Mouse (Mus musculus): ENCODE measurements around the gene Syt14. TPM values are rescaled to one million over a fixed set of nuclear protein-coding genes. Genes with fewer than 3 reads are reported as not detected.

Syt14 gene
- polyA plus RNA-seq, 1 experiment = 0.86 TPM

DNA sequence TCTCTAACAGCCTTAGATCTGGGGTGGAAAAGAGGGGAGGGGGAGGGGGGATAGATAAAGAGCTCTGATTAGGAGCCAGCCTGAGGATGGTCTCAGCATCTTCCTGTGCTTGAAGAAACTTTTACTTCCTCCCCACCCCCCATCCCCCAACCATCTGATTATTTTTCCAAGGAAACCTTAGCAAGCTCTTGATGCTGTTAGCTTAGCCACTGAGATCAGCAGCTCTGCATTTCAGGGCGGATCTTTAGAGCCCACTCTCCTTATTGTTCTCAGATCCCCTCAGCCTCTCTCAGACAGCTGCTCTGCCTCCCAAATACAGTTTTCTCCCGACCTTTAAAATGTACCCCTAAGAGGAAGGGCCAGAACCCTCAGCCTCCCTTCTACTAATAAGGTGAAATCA lies 184.4 kb downstream of the Syt14 start:
- Histone ChIP-seq H3K4me1 (ENCODE audit: control insufficient read depth, insufficient read depth, low read length) (peaks cover 7% of the 10 kb centered on the region), H3K4me3 (ENCODE audit: control insufficient read depth, low read depth, low read length) (no peak overlapping the region)

DNA sequence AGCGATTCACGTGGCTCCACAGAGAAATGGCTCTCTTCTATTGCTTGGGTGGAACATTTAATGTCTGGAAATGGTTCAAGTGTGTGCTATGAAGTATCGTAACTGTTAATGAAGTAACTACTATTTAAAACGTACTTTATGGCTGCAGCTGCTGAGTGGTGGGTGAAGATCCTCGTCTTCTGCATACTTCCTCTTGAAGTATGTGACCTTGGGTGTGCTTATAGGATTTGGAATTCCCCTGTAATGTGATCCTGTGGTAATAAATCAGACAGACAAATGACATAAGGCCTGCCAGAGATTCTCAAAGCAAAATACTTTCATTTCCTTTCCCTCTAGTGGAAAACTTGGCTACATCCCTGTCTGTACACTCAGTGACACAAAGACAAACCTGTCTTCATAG lies 186.0 kb downstream of the Syt14 start:
- H3K27me3 ChIP-seq (ENCODE audit: control insufficient read depth, insufficient read depth, low read length) = no peaks in the 10 kb centered on the region
- no peak overlapping the region for H3K4me3 ChIP-seq (ENCODE audit: control insufficient read depth, low read depth, low read length)
- H3K36me3 ChIP-seq (ENCODE audit: control insufficient read depth, insufficient read depth, low read length) = no peaks in the 10 kb centered on the region
- TF ChIP-seq CTCF (IDR thresholded peaks at IDR 0.05; ENCODE audit: control insufficient read depth, insufficient read depth, insufficient replicate concordance, low read depth, low read length) (no peak), POLR2A (IDR thresholded peaks at IDR 0.05; ENCODE audit: control insufficient read depth, low read depth, low read length) (no peak)
- H3K27ac ChIP-seq (ENCODE audit: control insufficient read depth, insufficient read depth, low read depth, low read length) = no peak overlapping the region
- peaks cover 2% of the 10 kb centered on the region for H3K4me1 ChIP-seq (ENCODE audit: control insufficient read depth, insufficient read depth, low read length)

More for the DNA sequence above, 184.4 kb downstream of the Syt14 start:
- H3K27ac ChIP-seq (ENCODE audit: control insufficient read depth, insufficient read depth, low read depth, low read length) = no peak overlapping the region
- H3K36me3 ChIP-seq (ENCODE audit: control insufficient read depth, insufficient read depth, low read length) = no peaks in the 10 kb centered on the region
- TF ChIP-seq POLR2A (IDR thresholded peaks at IDR 0.05; ENCODE audit: control insufficient read depth, low read depth, low read length) (no peak), CTCF (IDR thresholded peaks at IDR 0.05; ENCODE audit: control insufficient read depth, insufficient read depth, insufficient replicate concordance, low read depth, low read length) (no peak)
- no peaks in the 10 kb centered on the region for H3K27me3 ChIP-seq (ENCODE audit: control insufficient read depth, insufficient read depth, low read length)

DNA sequence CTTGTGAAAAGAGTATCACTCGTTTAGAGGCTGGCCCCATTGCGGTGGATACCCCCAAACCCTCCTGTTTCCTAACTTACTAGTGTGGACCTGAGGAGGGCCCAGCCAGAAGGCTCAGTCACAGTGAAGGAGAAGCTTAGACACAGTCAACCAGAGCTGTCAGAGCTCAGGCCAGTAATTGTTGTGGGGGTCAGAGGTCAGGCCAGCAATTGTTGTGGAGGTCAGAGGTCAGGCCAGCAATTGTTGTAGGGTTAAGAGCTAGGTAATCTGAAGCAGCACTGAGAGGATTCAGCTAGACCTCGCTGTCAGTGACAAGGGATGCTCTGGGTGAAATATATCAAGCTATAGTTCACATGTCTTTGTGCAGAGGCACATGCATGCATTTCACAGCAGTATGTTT lies 188.3 kb downstream of the Syt14 start:
- no peak overlapping the region for H3K27ac ChIP-seq (ENCODE audit: control insufficient read depth, insufficient read depth, low read depth, low read length)
- H3K36me3 ChIP-seq (ENCODE audit: control insufficient read depth, insufficient read depth, low read length) = no peaks in the 10 kb centered on the region
- TF ChIP-seq CTCF (IDR thresholded peaks at IDR 0.05; ENCODE audit: control insufficient read depth, insufficient read depth, insufficient replicate concordance, low read depth, low read length) (no peak), POLR2A (IDR thresholded peaks at IDR 0.05; ENCODE audit: control insufficient read depth, low read depth, low read length) (no peak)
- no peak overlapping the region for H3K4me3 ChIP-seq (ENCODE audit: control insufficient read depth, low read depth, low read length)
- H3K27me3 ChIP-seq (ENCODE audit: control insufficient read depth, insufficient read depth, low read length) = no peaks in the 10 kb centered on the region
- no peaks in the 10 kb centered on the region for H3K4me1 ChIP-seq (ENCODE audit: control insufficient read depth, insufficient read depth, low read length)

Other genes starting within 250 kb of the Syt14 start
- gene Sertad4, start 180.0 kb downstream of the Syt14 start, polyA plus RNA-seq (2012; rRNA removed) = 1.2 and 1.3 TPM in 2 replicates
- 9.2 and 9.5 TPM in 2 replicates for gene Diexf, start 94.5 kb upstream of the Syt14 start, polyA plus RNA-seq (2012; rRNA removed)
- 17.5 and 23.5 TPM in 2 replicates for gene Irf6, start 117.3 kb upstream of the Syt14 start, polyA plus RNA-seq (2012; rRNA removed)
- 11.2 and 13.0 TPM in 2 replicates for gene A130010J15Rik, start 132.3 kb upstream of the Syt14 start, polyA plus RNA-seq (2012; rRNA removed)
- 0.19 TPM in 1 of 2 replicates, not detected in the other for gene Traf3ip3, start 165.9 kb upstream of the Syt14 start, polyA plus RNA-seq (2012; rRNA removed)
- gene Lamb3, start 171.9 kb upstream of the Syt14 start, polyA plus RNA-seq (2012; rRNA removed) = 4.2 and 4.8 TPM in 2 replicates
- 0.67 and 1.8 TPM in 2 replicates for gene Hsd11b1, start 228.3 kb upstream of the Syt14 start, polyA plus RNA-seq (2012; rRNA removed)
- 8.5 and 9.5 TPM in 2 replicates for gene G0s2, start 237.4 kb upstream of the Syt14 start, polyA plus RNA-seq (2012; rRNA removed)

Data from testis, adult 2 months (tissue).